Mouse (Mus musculus) midbrain, embryonic 10.5 days (tissue): ENCODE measurements around the gene Ndrg3. TPM values are rescaled to one million over a fixed set of nuclear protein-coding genes. Genes with fewer than 3 reads are reported as not detected.
"Not testable (repeated sequence)": the region's sequence is repeated elsewhere in the genome, so short reads cannot be mapped to it uniquely, and the experiment has no call there.

Experiments
- DNase-seq: peaks from one replicate; pipeline ENCODE4 v3.0.0-alpha.2; 2017; ENCODE audit warnings: low spot score
- H3K27ac ChIP-seq: fragments of 300-500 bp; sonication (generic); replicated peaks from 2 replicates; pipeline ENCODE4 v1.5.1; 2016; ENCODE audit warnings: mild to moderate bottlenecking
- H3K27me3 ChIP-seq: fragments of 300-500 bp; sonication (generic); 2 replicates; pipeline ENCODE4 v1.6.1; 2016; ENCODE audit warnings: low read depth, mild to moderate bottlenecking; ENCODE audit not compliant: poor library complexity, severe bottlenecking
- H3K36me3 ChIP-seq: fragments of 300-500 bp; sonication (generic); 2 replicates; pipeline ENCODE4 v1.6.1; 2016; ENCODE audit warnings: mild to moderate bottlenecking, moderate library complexity
- H3K4me1 ChIP-seq: fragments of 300-500 bp; sonication (generic); 2 replicates; pipeline ENCODE4 v1.6.1; 2016
- H3K4me3 ChIP-seq: fragments of 300-500 bp; sonication (generic); 2 replicates; pipeline ENCODE4 v1.5.1; 2016; ENCODE audit warnings: mild to moderate bottlenecking, moderate library complexity
- H3K9me3 ChIP-seq: fragments of 300-500 bp; sonication (generic); replicated peaks from 2 replicates; pipeline ENCODE4 v1.6.1; 2016; ENCODE audit warnings: mild to moderate bottlenecking
- WGBS: fragments of 180-500 bp; shearing (Covaris S2); methylation state at CpG from one replicate; pipeline ENCODE4 v1.1.7; 2016; 5-methylcytosine and 5-hydroxymethylcytosine counted together
- polyA plus RNA-seq: library from polyadenylated mRNA; unstranded; fragments of >200 nt; fragmentation: Nextera tagmentation; extraction: Ambion mirVana; gene quantifications from 2 replicates; pipeline ENCODE4 v1.2.1, GENCODE M21; 2016

The Ndrg3 gene
- polyA plus RNA-seq, 1 experiment from 2014 or later = 43.5 TPM

DNA sequence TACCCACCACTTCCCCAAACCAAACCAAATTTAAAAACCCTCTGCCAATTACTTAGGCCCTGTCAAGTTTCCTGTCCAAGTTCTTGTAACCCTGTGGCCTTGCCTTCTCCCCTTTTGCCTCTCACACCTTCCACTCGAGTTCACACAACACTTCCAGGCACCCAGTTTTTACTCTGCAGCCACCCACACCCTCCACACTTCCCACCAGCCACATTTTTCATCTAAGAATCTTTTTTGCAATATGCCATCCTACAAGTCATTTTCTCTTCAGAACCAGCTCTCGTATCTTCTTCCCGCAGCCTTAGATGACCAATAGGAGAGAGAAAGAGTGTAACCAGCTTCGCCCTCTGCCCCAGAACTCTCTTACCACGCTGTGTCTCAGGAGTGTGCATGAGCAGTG lies 37.4 kb downstream of the Ndrg3 start:
- no peak for DNase-seq
- WGBS = 92% methylated on average over 5 of the region's 5 CpGs
- Histone ChIP-seq H3K27me3 (no peaks in the 10 kb centered on the region), H3K27ac (no peak overlapping the region), H3K4me1 (no peaks in the 10 kb centered on the region), H3K9me3 (no peaks in the 10 kb centered on the region), H3K4me3 (no peak overlapping the region), H3K36me3 (0 out of 2 replicates have a peak, but pooled peaks cover 2% of the 10 kb centered on the region)

GRCm38 (mm10) chr2:156951301-156952094 lies 40.4 kb downstream of the Ndrg3 start:
- Histone ChIP-seq H3K36me3 (peaks cover 18% of the 10 kb centered on the region), H3K4me1 (no peaks in the 10 kb centered on the region), H3K9me3 (no peaks in the 10 kb centered on the region), H3K27ac (no peak overlapping the region), H3K4me3 (no peak overlapping the region), H3K27me3 (no peaks in the 10 kb centered on the region)
- WGBS = 92% methylated on average over 10 of the region's 10 CpGs
- DNase-seq = no peak

- WGBS = 96% methylated on average over 3 of the region's 3 CpGs
Observed at GRCm38 (mm10) chr2:156950816-156951215, 41.0 kb downstream of the Ndrg3 start.

GRCm38 (mm10) chr2:156941523-156941922 lies 50.3 kb downstream of the Ndrg3 start:
- not testable (repeated sequence) for H3K27me3 ChIP-seq, H3K27ac ChIP-seq, H3K4me3 ChIP-seq, H3K9me3 ChIP-seq, H3K4me1 ChIP-seq, DNase-seq
- WGBS = 90% methylated on average over 9 of the region's 9 CpGs
- H3K36me3 ChIP-seq = peaks cover 18% of the 10 kb centered on the region

More at GRCm38 (mm10) chr2:156950816-156951215, 41.0 kb downstream of the Ndrg3 start:
- Histone ChIP-seq H3K4me3 (no peak overlapping the region), H3K36me3 (peaks cover 21% of the 10 kb centered on the region), H3K9me3 (no peaks in the 10 kb centered on the region), H3K27me3 (no peaks in the 10 kb centered on the region), H3K27ac (no peak overlapping the region), H3K4me1 (no peaks in the 10 kb centered on the region)
- DNase-seq = no peak

GRCm38 (mm10) chr2:156939926-156940325 lies 51.9 kb downstream of the Ndrg3 start:
- H3K9me3 ChIP-seq, H3K27me3 ChIP-seq, H3K4me1 ChIP-seq, DNase-seq, H3K27ac ChIP-seq, H3K4me3 ChIP-seq: not testable (repeated sequence)
- 70% methylated on average over 6 of the region's 6 CpGs for WGBS
- H3K36me3 ChIP-seq = peaks cover 15% of the 10 kb centered on the region

- 88% methylated on average over 2 of the region's 2 CpGs for WGBS
- Histone ChIP-seq H3K9me3 (no peaks in the 10 kb centered on the region), H3K27ac (no peak overlapping the region), H3K36me3 (peaks cover 10% of the 10 kb centered on the region), H3K4me1 (no peaks in the 10 kb centered on the region), H3K4me3 (no peak overlapping the region), H3K27me3 (no peaks in the 10 kb centered on the region)
- DNase-seq = no peak
Observed at GRCm38 (mm10) chr2:156937795-156938194, 54.1 kb downstream of the Ndrg3 start.

- Histone ChIP-seq H3K27me3 (no peaks in the 10 kb centered on the region), H3K4me1 (no peaks in the 10 kb centered on the region), H3K9me3 (no peaks in the 10 kb centered on the region), H3K36me3 (peaks cover 12% of the 10 kb centered on the region), H3K4me3 (no peak overlapping the region), H3K27ac (no peak overlapping the region)
- DNase-seq = no peak
- 76% methylated on average over 6 of the region's 6 CpGs for WGBS
Observed at GRCm38 (mm10) chr2:156935005-156935404, 56.9 kb downstream of the Ndrg3 start.

GRCm38 (mm10) chr2:156933426-156933825 lies 58.4 kb downstream of the Ndrg3 start:
- WGBS = 92% methylated on average over 1 of the region's 1 CpGs
- no peaks in the 10 kb centered on the region for H3K9me3 ChIP-seq
- H3K27me3 ChIP-seq = no peaks in the 10 kb centered on the region
- DNase-seq = no peak
- no peak overlapping the region for H3K27ac ChIP-seq
- H3K4me1 ChIP-seq = no peaks in the 10 kb centered on the region
- H3K4me3 ChIP-seq = no peak overlapping the region
- H3K36me3 ChIP-seq = peaks cover 15% of the 10 kb centered on the region

GRCm38 (mm10) chr2:156931421-156931820 lies 60.4 kb downstream of the Ndrg3 start:
- no peaks in the 10 kb centered on the region for H3K4me1 ChIP-seq
- H3K9me3 ChIP-seq = no peaks in the 10 kb centered on the region
- peaks cover 13% of the 10 kb centered on the region; the same call in 1 of the 2 replicates for H3K36me3 ChIP-seq
- DNase-seq = no peak
- 95% methylated on average over 2 of the region's 2 CpGs for WGBS
- no peaks in the 10 kb centered on the region for H3K27me3 ChIP-seq
- no peak overlapping the region for H3K4me3 ChIP-seq
- H3K27ac ChIP-seq = no peak overlapping the region

DNA sequence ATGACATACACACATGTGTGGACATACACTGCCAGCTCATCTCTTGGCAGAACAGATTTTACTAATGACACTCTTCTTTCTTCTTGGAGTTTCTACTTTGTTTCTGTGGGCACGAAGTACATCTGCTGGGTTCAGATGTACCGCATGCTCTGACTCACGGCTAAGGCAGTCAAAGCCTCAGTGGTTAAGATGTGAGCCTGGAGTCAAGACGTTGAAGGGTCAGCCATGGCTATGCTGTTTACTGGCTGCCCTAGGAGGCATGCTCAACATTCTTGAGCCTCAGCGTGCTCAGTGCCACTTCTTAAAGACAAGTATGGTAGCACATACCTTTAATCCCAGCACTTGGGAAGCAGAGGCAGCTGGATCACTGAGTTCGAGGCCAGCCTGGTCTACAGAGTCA lies 61.3 kb downstream of the Ndrg3 start:
- peaks cover 14% of the 10 kb centered on the region; the same call in 1 of the 2 replicates for H3K36me3 ChIP-seq
- DNase-seq = no peak

DNA sequence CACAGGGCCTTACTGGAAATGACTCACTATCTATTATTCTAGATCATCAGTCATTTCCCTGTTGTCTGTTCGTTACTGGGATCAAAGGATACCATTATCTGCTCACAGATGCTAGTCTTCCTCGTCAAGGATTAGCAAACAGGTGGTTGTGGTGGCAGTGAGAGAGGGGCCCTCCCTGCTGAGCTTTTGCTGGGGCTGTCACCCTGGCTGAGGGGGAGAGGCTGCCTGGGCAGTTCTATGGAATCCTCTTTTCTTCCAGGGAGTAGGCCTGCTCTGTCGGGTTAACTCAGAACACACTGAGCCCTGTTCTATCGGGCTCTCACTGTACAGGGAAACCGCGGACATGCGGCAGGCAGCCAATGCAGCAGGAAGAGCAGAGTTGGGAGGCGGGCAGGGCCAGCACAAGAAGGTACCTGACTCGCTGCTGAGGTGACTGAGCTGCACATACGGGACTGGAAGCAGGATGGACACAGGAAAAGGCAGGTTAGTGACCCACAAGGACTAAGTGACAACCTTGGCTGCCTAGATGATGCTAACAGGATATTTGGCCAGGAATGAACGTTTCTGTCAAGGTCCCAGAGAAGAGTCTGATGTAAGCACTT lies 62.2 kb downstream of the Ndrg3 start:
- Histone ChIP-seq H3K4me3 (no peak overlapping the region), H3K4me1 (no peaks in the 10 kb centered on the region), H3K36me3 (peaks cover 14% of the 10 kb centered on the region; the same call in 1 of the 2 replicates), H3K27ac (no peak overlapping the region), H3K27me3 (no peaks in the 10 kb centered on the region), H3K9me3 (no peaks in the 10 kb centered on the region)
- 65% methylated on average over 11 of the region's 11 CpGs for WGBS
- no peak for DNase-seq

More for the DNA sequence above, 61.3 kb downstream of the Ndrg3 start:
- Histone ChIP-seq H3K4me1 (no peaks in the 10 kb centered on the region), H3K4me3 (no peak overlapping the region), H3K27ac (no peak overlapping the region), H3K27me3 (no peaks in the 10 kb centered on the region), H3K9me3 (no peaks in the 10 kb centered on the region)
- WGBS = 92% methylated on average over 6 of the region's 6 CpGs

- WGBS = 97% methylated on average over 6 of the region's 6 CpGs
- Histone ChIP-seq H3K36me3 (peaks cover 14% of the 10 kb centered on the region; the same call in 1 of the 2 replicates), H3K4me3 (no peak overlapping the region), H3K27ac (no peak overlapping the region), H3K4me1 (no peaks in the 10 kb centered on the region), H3K27me3 (no peaks in the 10 kb centered on the region), H3K9me3 (no peaks in the 10 kb centered on the region)
- no peak for DNase-seq
Observed at GRCm38 (mm10) chr2:156928606-156929005, 63.2 kb downstream of the Ndrg3 start.

DNA sequence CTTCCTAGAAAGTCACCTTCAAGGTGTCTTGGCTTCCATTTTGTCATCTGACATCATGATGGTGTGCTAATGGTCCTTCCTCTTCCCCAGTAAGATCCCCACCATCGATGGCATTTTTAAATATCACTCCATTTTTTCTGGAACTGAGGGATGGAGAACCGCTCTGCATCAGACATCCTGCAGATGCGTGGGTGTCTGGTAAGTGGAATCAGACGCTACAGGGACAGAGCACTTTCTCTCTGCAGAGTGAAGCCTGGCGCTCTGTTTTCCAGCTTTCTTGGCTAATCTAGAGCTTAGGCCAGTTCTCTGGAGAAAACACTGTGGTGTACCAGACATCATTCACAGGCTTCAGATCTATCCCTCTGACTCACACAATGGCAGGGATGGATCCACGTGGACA lies 64.2 kb downstream of the Ndrg3 start:
- H3K27ac ChIP-seq = no peak overlapping the region
- 90% methylated on average over 6 of the region's 6 CpGs for WGBS
- H3K4me1 ChIP-seq = no peaks in the 10 kb centered on the region
- H3K36me3 ChIP-seq = peaks cover 14% of the 10 kb centered on the region; the same call in 1 of the 2 replicates
- no peak for DNase-seq
- H3K27me3 ChIP-seq = no peaks in the 10 kb centered on the region
- no peak overlapping the region for H3K4me3 ChIP-seq
- H3K9me3 ChIP-seq = no peaks in the 10 kb centered on the region
